Mouse (Mus musculus) limb, embryonic 12.5 days (tissue): ENCODE measurements at regions not wholly inside any gene's neighbourhood (a gene's known extent, or its start where the extent isn't known, plus 50 kb on each side); places are given as distances from the start of the nearest gene placed in this dataset.

Experiments
- ATAC-seq: fragments of 200-750 bp; cut with Nextera tagmentation; 2 replicates; pipeline ENCODE4 v1.8.0; 2017; ENCODE audit warnings: low read depth, moderate TSS enrichment; ENCODE audit not compliant: insufficient number of reproducible peaks, insufficient read depth, low FRiP score, low TSS enrichment
- H3K27ac ChIP-seq: fragments of 300-500 bp; sonication (generic); 2 replicates; pipeline ENCODE4 v1.5.1; 2016; ENCODE audit warnings: mild to moderate bottlenecking, moderate library complexity
- H3K27me3 ChIP-seq: fragments of 300-500 bp; sonication (generic); 2 replicates; pipeline ENCODE4 v1.6.1; 2016; ENCODE audit warnings: mild to moderate bottlenecking, moderate library complexity
- H3K36me3 ChIP-seq: fragments of 300-500 bp; sonication (generic); 2 replicates; pipeline ENCODE4 v1.6.1; 2016; ENCODE audit warnings: mild to moderate bottlenecking, moderate library complexity
- H3K4me1 ChIP-seq: fragments of 300-500 bp; sonication (generic); replicated peaks from 2 replicates; pipeline ENCODE4 v1.6.1; 2016
- H3K4me2 ChIP-seq: fragments of 300-500 bp; sonication (generic); 2 replicates; pipeline ENCODE4 v1.6.1; 2016; ENCODE audit warnings: mild to moderate bottlenecking, moderate library complexity
- H3K4me3 ChIP-seq: fragments of 300-500 bp; sonication (generic); replicated peaks from 2 replicates; pipeline ENCODE4 v1.5.1; 2016; ENCODE audit warnings: mild to moderate bottlenecking
- H3K9ac ChIP-seq: fragments of 300-500 bp; sonication (generic); replicated peaks from 2 replicates; pipeline ENCODE4 v1.6.1; 2016; ENCODE audit warnings: mild to moderate bottlenecking, moderate library complexity
- H3K9me3 ChIP-seq: fragments of 300-500 bp; sonication (generic); 2 replicates; pipeline ENCODE4 v1.6.1; 2016; ENCODE audit warnings: mild to moderate bottlenecking, moderate library complexity
- WGBS: fragments of 180-500 bp; shearing (Covaris S2); methylation state at CpG from one replicate; pipeline ENCODE4 v1.1.7; 2016; 5-methylcytosine and 5-hydroxymethylcytosine counted together

- H3K27me3 ChIP-seq, result 0 out of 2 replicates have a peak, but pooled peaks cover 2% of the 10 kb centered on the region
- ATAC-seq, result no peak
- no peaks in the 10 kb centered on the region for H3K36me3 ChIP-seq
- 60% methylated on average over 4 of the region's 4 CpGs for WGBS
- no peak overlapping the region for H3K9ac ChIP-seq
- H3K4me3 ChIP-seq, result no peak overlapping the region
- H3K4me2 ChIP-seq, result no peak overlapping the region
- H3K9me3 ChIP-seq, result no peaks in the 10 kb centered on the region
- no peak overlapping the region for H3K27ac ChIP-seq
- no peaks in the 10 kb centered on the region for H3K4me1 ChIP-seq
Measured at GRCm38 (mm10) chr13:72848097-72848496, 219.5 kb downstream of the Irx2 start.

DNA sequence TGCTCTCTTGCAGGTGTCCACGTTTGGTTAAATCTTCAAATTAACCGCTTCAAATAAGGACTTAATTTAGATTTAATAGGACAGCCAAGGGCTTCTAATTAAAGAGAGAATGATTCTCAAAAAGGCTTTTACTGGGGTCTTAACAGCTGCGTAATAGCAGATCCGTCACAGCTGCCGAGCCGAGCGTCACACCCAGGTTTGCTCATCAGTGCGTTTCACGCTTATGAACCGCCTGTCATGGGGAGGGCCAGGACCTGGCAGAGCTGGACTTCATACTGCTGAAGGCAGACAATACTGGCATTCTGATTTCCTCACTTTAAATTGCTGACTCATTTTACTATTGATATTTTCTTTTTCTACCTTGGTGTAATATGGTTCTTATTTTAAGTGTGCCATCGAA lies 221.2 kb downstream of the Irx2 start:
- H3K9ac ChIP-seq, result no peak overlapping the region
- 0 out of 2 replicates have a peak, but pooled peaks cover 2% of the 10 kb centered on the region for H3K27me3 ChIP-seq
- no peak overlapping the region for H3K4me3 ChIP-seq
- no peak overlapping the region for H3K27ac ChIP-seq
- WGBS, result 46% methylated on average over 11 of the region's 11 CpGs
- no peak overlapping the region for H3K4me2 ChIP-seq
- ATAC-seq, result no peak
- H3K36me3 ChIP-seq, result no peaks in the 10 kb centered on the region
- H3K9me3 ChIP-seq, result no peaks in the 10 kb centered on the region
- no peaks in the 10 kb centered on the region for H3K4me1 ChIP-seq

DNA sequence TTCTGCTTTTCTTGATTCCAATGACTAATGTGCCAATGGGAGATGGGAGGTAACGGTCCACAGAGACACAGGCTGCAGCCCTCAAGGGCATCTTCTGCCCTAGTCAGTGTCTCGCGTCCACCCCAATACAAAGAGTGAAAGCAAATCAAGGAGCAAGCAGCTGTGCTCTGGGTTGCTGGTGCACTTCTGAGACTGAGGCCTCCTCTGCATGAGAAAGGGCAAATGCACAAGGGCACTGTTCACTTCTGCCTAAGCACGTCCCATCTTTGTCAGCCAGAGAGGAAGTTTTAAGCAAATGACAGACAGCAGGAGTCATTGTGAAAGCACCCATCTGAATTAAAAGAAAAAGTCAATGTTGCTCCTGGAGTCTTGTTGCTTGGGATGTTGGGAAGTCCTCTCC lies 224.3 kb downstream of the Irx2 start:
- Histone ChIP-seq H3K36me3 (no peaks in the 10 kb centered on the region), H3K27ac (no peak overlapping the region), H3K9me3 (no peaks in the 10 kb centered on the region), H3K4me1 (no peaks in the 10 kb centered on the region), H3K4me2 (no peak overlapping the region), H3K9ac (no peak overlapping the region), H3K27me3 (0 out of 2 replicates have a peak, but pooled peaks cover 2% of the 10 kb centered on the region), H3K4me3 (no peak overlapping the region)
- no peak for ATAC-seq
- 80% methylated on average over 4 of the region's 4 CpGs for WGBS

GRCm38 (mm10) chr13:72875921-72876320 lies 247.3 kb downstream of the Irx2 start:
- no peak for ATAC-seq
- H3K36me3 ChIP-seq, result no peaks in the 10 kb centered on the region
- no peaks in the 10 kb centered on the region for H3K27me3 ChIP-seq
- H3K9ac ChIP-seq, result no peak overlapping the region
- no peaks in the 10 kb centered on the region for H3K9me3 ChIP-seq
- no peak overlapping the region for H3K27ac ChIP-seq
- no peak overlapping the region for H3K4me2 ChIP-seq
- no peak overlapping the region for H3K4me3 ChIP-seq
- no peaks in the 10 kb centered on the region for H3K4me1 ChIP-seq

DNA sequence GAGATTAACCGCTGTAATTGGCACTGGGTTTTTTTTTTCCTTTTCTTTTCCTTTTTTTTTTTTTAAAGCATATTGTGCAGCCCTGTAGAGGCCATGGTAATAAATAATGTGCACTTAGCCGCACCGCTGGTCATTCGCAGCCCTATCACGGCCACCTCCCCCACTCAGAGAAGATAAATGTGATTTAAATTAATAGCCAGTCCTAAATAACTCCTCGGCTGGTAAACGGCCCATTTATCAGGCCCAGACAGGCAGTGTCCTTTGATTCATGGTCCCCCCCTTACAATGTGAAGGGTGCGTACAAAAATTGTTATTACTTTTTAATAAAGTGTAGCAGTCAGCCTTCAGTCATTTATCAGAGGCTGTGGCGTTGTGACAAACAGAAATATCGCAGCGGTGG lies 266.4 kb downstream of the Irx2 start:
- no peaks in the 10 kb centered on the region for H3K9me3 ChIP-seq
- WGBS, result 38% methylated on average over 11 of the region's 11 CpGs
- no peak overlapping the region for H3K4me3 ChIP-seq
- H3K27me3 ChIP-seq, result peaks cover 35% of the 10 kb centered on the region
- no peak overlapping the region for H3K27ac ChIP-seq
- no peaks in the 10 kb centered on the region for H3K4me1 ChIP-seq
- H3K9ac ChIP-seq, result no peak overlapping the region
- ATAC-seq, result no peak
- H3K36me3 ChIP-seq, result no peaks in the 10 kb centered on the region
- H3K4me2 ChIP-seq, result no peak overlapping the region

GRCm38 (mm10) chr13:72902576-72902975 lies 274.0 kb downstream of the Irx2 start:
- Histone ChIP-seq H3K27ac (no peak overlapping the region), H3K4me3 (no peak overlapping the region), H3K4me2 (no peak overlapping the region), H3K27me3 (peaks cover 12% of the 10 kb centered on the region), H3K4me1 (no peaks in the 10 kb centered on the region), H3K36me3 (no peaks in the 10 kb centered on the region), H3K9ac (no peak overlapping the region), H3K9me3 (no peaks in the 10 kb centered on the region)
- ATAC-seq, result no peak
- 41% methylated on average over 2 of the region's 2 CpGs for WGBS

- Histone ChIP-seq H3K4me3 (no peak overlapping the region), H3K4me1 (no peaks in the 10 kb centered on the region), H3K27me3 (no peaks in the 10 kb centered on the region), H3K9me3 (no peaks in the 10 kb centered on the region), H3K27ac (no peak overlapping the region), H3K36me3 (no peaks in the 10 kb centered on the region), H3K4me2 (no peak overlapping the region), H3K9ac (no peak overlapping the region)
- 80% methylated on average over 4 of the region's 4 CpGs for WGBS
- ATAC-seq, result no peak
Measured at GRCm38 (mm10) chr13:72918895-72919294, 290.3 kb downstream of the Irx2 start.

GRCm38 (mm10) chr13:72920368-72920767 lies 291.7 kb downstream of the Irx2 start:
- Histone ChIP-seq H3K36me3 (no peaks in the 10 kb centered on the region), H3K9ac (no peak overlapping the region), H3K27me3 (no peaks in the 10 kb centered on the region), H3K4me2 (no peak overlapping the region), H3K9me3 (no peaks in the 10 kb centered on the region), H3K4me1 (no peaks in the 10 kb centered on the region), H3K27ac (no peak overlapping the region), H3K4me3 (no peak overlapping the region)
- WGBS, result 4% methylated on average over 1 of the region's 1 CpGs
- ATAC-seq, result no peak

DNA sequence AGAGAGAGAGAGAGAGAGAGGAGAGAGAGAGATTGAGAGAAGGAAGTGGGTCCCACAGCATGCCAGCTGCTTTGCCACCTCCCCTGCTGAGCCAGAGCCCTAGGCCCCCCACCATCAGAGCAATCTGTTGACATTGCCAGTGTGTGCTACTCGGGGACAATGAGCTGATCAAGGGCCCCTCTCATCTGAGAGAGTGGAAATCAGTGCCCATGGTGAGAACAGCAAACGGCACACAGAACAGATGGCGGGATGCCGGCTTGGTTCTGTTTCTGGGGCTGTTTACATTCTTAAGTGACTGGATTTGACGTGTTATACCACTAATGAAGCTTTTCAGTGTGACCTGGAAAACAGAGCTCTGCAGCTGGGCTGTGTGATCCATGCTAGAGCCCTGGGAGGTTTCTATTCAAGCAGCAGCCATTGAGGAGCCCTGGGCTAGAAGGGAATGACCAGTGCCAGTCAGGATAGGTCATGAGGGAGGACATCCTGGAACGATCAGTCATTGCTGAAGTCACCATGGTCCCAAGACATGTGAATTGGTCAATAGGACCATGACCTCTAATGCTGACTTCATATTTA lies 296.0 kb downstream of the Irx2 start:
- no peak overlapping the region for H3K27ac ChIP-seq
- H3K4me3 ChIP-seq, result no peak overlapping the region
- no peak for ATAC-seq
- no peak overlapping the region for H3K9ac ChIP-seq
- H3K27me3 ChIP-seq, result no peaks in the 10 kb centered on the region
- H3K36me3 ChIP-seq, result no peaks in the 10 kb centered on the region
- H3K9me3 ChIP-seq, result no peaks in the 10 kb centered on the region
- no peaks in the 10 kb centered on the region for H3K4me1 ChIP-seq
- 24% methylated on average over 6 of the region's 6 CpGs for WGBS
- H3K4me2 ChIP-seq, result no peak overlapping the region

GRCm38 (mm10) chr13:72937246-72937645 lies 308.6 kb downstream of the Irx2 start:
- Histone ChIP-seq H3K9ac (no peak overlapping the region), H3K4me2 (no peak overlapping the region), H3K36me3 (no peaks in the 10 kb centered on the region), H3K27me3 (no peaks in the 10 kb centered on the region), H3K4me3 (no peak overlapping the region), H3K27ac (no peak overlapping the region), H3K4me1 (peaks cover 3% of the 10 kb centered on the region; the same call in 1 of the 2 replicates), H3K9me3 (no peaks in the 10 kb centered on the region)
- 86% methylated on average over 4 of the region's 4 CpGs for WGBS
- no peak for ATAC-seq

- WGBS, result 37% methylated on average over 13 of the region's 13 CpGs
- H3K9ac ChIP-seq, result no peak overlapping the region
- H3K4me3 ChIP-seq, result no peak overlapping the region
- H3K27me3 ChIP-seq, result no peaks in the 10 kb centered on the region
- H3K4me2 ChIP-seq, result no peak overlapping the region
- H3K9me3 ChIP-seq, result no peaks in the 10 kb centered on the region
- H3K36me3 ChIP-seq, result no peaks in the 10 kb centered on the region
- ATAC-seq, result no peak
- no peak overlapping the region for H3K27ac ChIP-seq
- H3K4me1 ChIP-seq, result peaks cover 3% of the 10 kb centered on the region; the same call in 1 of the 2 replicates
Measured at GRCm38 (mm10) chr13:72938156-72938874, 309.7 kb downstream of the Irx2 start.
